Comparison of ENCODE assay signal across 20 mouse cellular contexts in the genomic region with DNA sequence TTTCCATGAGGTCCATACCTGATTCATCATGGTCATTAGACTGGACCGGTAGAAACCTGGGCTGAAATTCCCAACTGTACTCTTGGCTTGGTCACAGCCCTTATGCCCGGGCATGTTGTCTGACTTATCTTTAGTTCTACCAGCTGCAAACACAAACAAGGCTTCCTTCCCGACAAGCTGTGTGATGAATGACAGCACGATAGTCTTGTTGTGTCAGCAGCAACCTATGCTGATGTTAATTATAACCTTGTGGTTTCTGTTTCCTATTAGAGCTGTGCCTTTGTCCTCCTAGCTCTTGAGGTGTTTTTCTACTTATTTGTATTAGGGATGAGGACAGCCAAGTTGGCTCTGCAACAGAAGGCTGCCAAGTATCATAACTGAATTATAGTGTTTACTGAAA.
A peak's percentile ranks its signal among the peaks of the same experiment; 100 is the strongest.
DNase-seq lines count a peak whose midpoint lies in the region; ATAC-seq and TF ChIP-seq lines count a peak whose summit lies in the region.
"Had no signal": no experiment of that assay in that cellular context is flagged by ENCODE, and none has a peak within 500 bp of the region (broad histone marks: within the 10 kb centered on the region; RNA-seq: fewer than 3 reads in every experiment).

No protein-coding gene starts in this region.

- TF ChIP-seq CTCF in hindbrain, postnatal 0 days (IDR thresholded peaks at IDR 0.05; ENCODE audit: low read depth) = no peak

- no peaks in the 10 kb centered on the region for H3K36me3 ChIP-seq in hindbrain, embryonic 13.5 days
- H3K36me3 ChIP-seq in hindbrain, postnatal 0 days (ENCODE audit: insufficient read depth, low read length) = no peaks in the 10 kb centered on the region
- no peaks in the 10 kb centered on the region for H3K36me3 ChIP-seq in kidney, embryonic 15.5 days
- H3K36me3 ChIP-seq: heart, embryonic 13.5 days; hindbrain, embryonic 12.5 days; limb, embryonic 12.5 days; liver, embryonic 12.5 days; lung, embryonic 15.5 days; midbrain, embryonic 13.5 days had no signal

- H3K4me3 ChIP-seq in hindbrain, embryonic 13.5 days = no peak overlapping the region
- H3K4me3 ChIP-seq in hindbrain, postnatal 0 days (ENCODE audit: low read length) = no peak overlapping the region
- no peak overlapping the region for H3K4me3 ChIP-seq in kidney, embryonic 15.5 days (replicated peaks)
- H3K4me3 ChIP-seq: gastrocnemius, adult 2 months; heart, embryonic 13.5 days; hindbrain, embryonic 12.5 days; limb, embryonic 12.5 days; liver, embryonic 12.5 days; lung, embryonic 15.5 days; midbrain, embryonic 13.5 days had no signal

- peaks cover 3% of the 10 kb centered on the region; the same call in 1 of the 2 replicates for H3K4me1 ChIP-seq in hindbrain, embryonic 13.5 days (replicated peaks)
- no peaks in the 10 kb centered on the region for H3K4me1 ChIP-seq in hindbrain, postnatal 0 days (ENCODE audit: insufficient read depth, low read length)
- no peaks in the 10 kb centered on the region for H3K4me1 ChIP-seq in kidney, embryonic 15.5 days
- H3K4me1 ChIP-seq: hindbrain, embryonic 12.5 days; limb, embryonic 12.5 days; liver, embryonic 12.5 days; lung, embryonic 15.5 days; midbrain, embryonic 13.5 days had no signal

- no peak overlapping the region for H3K9ac ChIP-seq in hindbrain, embryonic 13.5 days
- no peak overlapping the region for H3K9ac ChIP-seq in hindbrain, postnatal 0 days (replicated peaks; ENCODE audit: low read length)
- H3K9ac ChIP-seq in kidney, embryonic 15.5 days = no peak overlapping the region
- H3K9ac ChIP-seq: forebrain, postnatal 0 days; heart, embryonic 13.5 days; hindbrain, embryonic 12.5 days; limb, embryonic 12.5 days; liver, embryonic 12.5 days; lung, embryonic 15.5 days; midbrain, embryonic 13.5 days had no signal

- no peaks in the 10 kb centered on the region for H3K27me3 ChIP-seq in hindbrain, embryonic 13.5 days
- no peaks in the 10 kb centered on the region for H3K27me3 ChIP-seq in hindbrain, postnatal 0 days (ENCODE audit: insufficient read depth, low read length)
- H3K27me3 ChIP-seq in kidney, embryonic 15.5 days = no peaks in the 10 kb centered on the region
- H3K27me3 ChIP-seq: CH12.LX; heart, embryonic 13.5 days; hindbrain, embryonic 12.5 days; limb, embryonic 12.5 days; liver, embryonic 12.5 days; lung, embryonic 15.5 days; midbrain, embryonic 13.5 days had no signal

- peak; percentile 11 for DNase-seq in embryo, embryonic 10.5 days (ENCODE audit: low spot score)
- DNase-seq in embryo, embryonic 11 days = no peak
- no peak for DNase-seq in hindbrain, postnatal 0 days (ENCODE audit: low spot score)
- peak; percentile 52 for DNase-seq in NIH3T3 (ENCODE audit: low read depth)
- peak; percentile 21 for DNase-seq in fibroblast of lung, adult 2 months (ENCODE audit: low read depth)
- DNase-seq: adrenal gland, postnatal 10 days; cerebellum, adult 9-11 months; forebrain, postnatal 0 days; gastrocnemius, adult 2 months; thymus, postnatal 14 days had no signal

- ATAC-seq in hindbrain, embryonic 13.5 days (ENCODE audit: low FRiP score) = no peak
- ATAC-seq in hindbrain, postnatal 0 days = no peak
- ATAC-seq in kidney, embryonic 15.5 days (replicated peaks; ENCODE audit: low FRiP score) = no peak
- ATAC-seq: forebrain, postnatal 0 days; intestine, embryonic 16.5 days; liver, embryonic 12.5 days; midbrain, embryonic 13.5 days had no signal

- WGBS in hindbrain, embryonic 13.5 days = 72% methylated on average over 4 of the region's 4 CpGs
- WGBS in hindbrain, postnatal 0 days = 67% methylated on average over 4 of the region's 4 CpGs
- 77% methylated on average over 4 of the region's 4 CpGs for WGBS in kidney, embryonic 15.5 days

- H3K4me2 ChIP-seq in hindbrain, embryonic 13.5 days = no peak overlapping the region
- H3K4me2 ChIP-seq in hindbrain, postnatal 0 days (ENCODE audit: low read depth, low read length) = no peak overlapping the region
- no peak overlapping the region for H3K4me2 ChIP-seq in kidney, embryonic 15.5 days
- H3K4me2 ChIP-seq: heart, embryonic 13.5 days; hindbrain, embryonic 12.5 days; limb, embryonic 12.5 days; liver, embryonic 12.5 days; lung, embryonic 15.5 days; midbrain, embryonic 13.5 days had no signal

- H3K9me3 ChIP-seq in hindbrain, embryonic 13.5 days = no peaks in the 10 kb centered on the region
- H3K9me3 ChIP-seq in hindbrain, postnatal 0 days (ENCODE audit: low read length) = no peaks in the 10 kb centered on the region
- no peaks in the 10 kb centered on the region for H3K9me3 ChIP-seq in kidney, embryonic 15.5 days (replicated peaks)
- H3K9me3 ChIP-seq: heart, embryonic 13.5 days; hindbrain, embryonic 12.5 days; limb, embryonic 12.5 days; liver, embryonic 12.5 days; lung, embryonic 15.5 days; midbrain, embryonic 13.5 days had no signal

- H3K27ac ChIP-seq in hindbrain, embryonic 13.5 days = peak overlapping the region; percentile 58; the same call in 1 of the 2 replicates
- no peak overlapping the region for H3K27ac ChIP-seq in hindbrain, postnatal 0 days
- no peak overlapping the region for H3K27ac ChIP-seq in kidney, embryonic 15.5 days
- H3K27ac ChIP-seq: gastrocnemius, adult 2 months; heart, embryonic 13.5 days; limb, embryonic 12.5 days; liver, embryonic 12.5 days; lung, embryonic 15.5 days; midbrain, embryonic 13.5 days had no signal

Comparison
In these comparisons a context has a peak if more than half of its experiments do, and no peak if none do; other contexts are left out.
1. DNase-seq: peak in embryo, embryonic 10.5 days (single experiment), NIH3T3 (single experiment) and fibroblast of lung, adult 2 months (single experiment); none in embryo, embryonic 11 days (single experiment) and hindbrain, postnatal 0 days (single experiment).